Mouse (Mus musculus) forebrain, embryonic 14.5 days (tissue): ENCODE data around the gene Kctd13. TPM values are rescaled to one million over a fixed set of nuclear protein-coding genes. Genes with fewer than 3 reads are reported as not detected.

Source experiments
- ATAC-seq: fragments of 200-750 bp; cut with Nextera tagmentation; 2 replicates; pipeline ENCODE4 v1.8.0; 2017; ENCODE audit warnings: mild to moderate bottlenecking, moderate library complexity
- DNase-seq: peaks from one replicate; pipeline ENCODE4 v3.0.0-alpha.2; 2015; ENCODE audit warnings: low spot score
- H3K27ac ChIP-seq: fragments of 300-500 bp; sonication (generic); 2 replicates; pipeline ENCODE4 v1.5.1; 2014; ENCODE audit warnings: low read depth, mild to moderate bottlenecking, control low read depth, low read length, moderate library complexity
- H3K27me3 ChIP-seq: fragments of 300-500 bp; sonication (generic); replicated peaks from 2 replicates; pipeline ENCODE4 v1.6.1; 2014; ENCODE audit warnings: low read length, control low read depth, mixed read lengths; ENCODE audit not compliant: control insufficient read depth, insufficient read depth
- H3K36me3 ChIP-seq: fragments of 300-500 bp; sonication (generic); 2 replicates; pipeline ENCODE4 v1.6.1; 2014; ENCODE audit warnings: low read length, control low read depth; ENCODE audit not compliant: control insufficient read depth, insufficient read depth
- H3K4me1 ChIP-seq: fragments of 300-500 bp; sonication (generic); 2 replicates; pipeline ENCODE4 v1.6.1; 2014; ENCODE audit warnings: antibody characterized with exemption, low read length, control low read depth; ENCODE audit not compliant: control insufficient read depth, insufficient read depth
- H3K4me2 ChIP-seq: fragments of 300-500 bp; sonication (generic); 2 replicates; pipeline ENCODE4 v1.6.1; 2014; ENCODE audit warnings: mild to moderate bottlenecking, control low read depth, low read length
- H3K4me3 ChIP-seq: fragments of 300-500 bp; sonication (generic); 2 replicates; pipeline ENCODE4 v1.5.1; 2014; ENCODE audit warnings: low read depth, low read length, control low read depth
- H3K9ac ChIP-seq: fragments of 300-500 bp; sonication (generic); 2 replicates; pipeline ENCODE4 v1.6.1; 2014; ENCODE audit warnings: mild to moderate bottlenecking, low read length, control low read depth, moderate library complexity
- H3K9me3 ChIP-seq: fragments of 300-500 bp; sonication (generic); replicated peaks from 2 replicates; pipeline ENCODE4 v1.6.1; 2016; ENCODE audit warnings: low read length, control low read depth, mixed read lengths; ENCODE audit not compliant: control insufficient read depth
- WGBS: fragments of 180-500 bp; shearing (Covaris S2); extraction: QIAGEN DNeasy Blood & Tissue Kit; methylation state at CpG from one replicate; pipeline ENCODE4 v1.1.7; 2014; 5-methylcytosine and 5-hydroxymethylcytosine counted together
- polyA plus RNA-seq: library from polyadenylated mRNA; unstranded; fragments of >200 nt; fragmentation: Nextera tagmentation; extraction: Ambion mirVana; gene quantifications from 2 replicates; pipeline ENCODE4 v1.2.1, GENCODE M21; 2014

Gene Kctd13
- polyA plus RNA-seq, result 69.3 and 89.2 TPM in 2 replicates

- Histone ChIP-seq H3K4me1 (peaks cover 9% of the 10 kb centered on the region), H3K27ac (peak within 1 kb of the TSS; percentile 60; the same call in 1 of the 2 replicates), H3K36me3 (peaks cover 20% of the 10 kb centered on the region), H3K27me3 (no peaks in the 10 kb centered on the region), H3K9ac (peak within 1 kb of the TSS; percentile 84), H3K4me2 (peak within 1 kb of the TSS; percentile 89), H3K4me3 (peak within 1 kb of the TSS; percentile 86), H3K9me3 (no peaks in the 10 kb centered on the region)
- 4% methylated on average over 54 of the region's 56 CpGs for WGBS
- peak; percentile 93 for DNase-seq
- ATAC-seq, result peak; percentile 98
Observed at GRCm38 (mm10) chr7:126928384-126929037, at the start of gene Kctd13. Kctd13 (plus strand) TSS chr7:126928879.

DNA sequence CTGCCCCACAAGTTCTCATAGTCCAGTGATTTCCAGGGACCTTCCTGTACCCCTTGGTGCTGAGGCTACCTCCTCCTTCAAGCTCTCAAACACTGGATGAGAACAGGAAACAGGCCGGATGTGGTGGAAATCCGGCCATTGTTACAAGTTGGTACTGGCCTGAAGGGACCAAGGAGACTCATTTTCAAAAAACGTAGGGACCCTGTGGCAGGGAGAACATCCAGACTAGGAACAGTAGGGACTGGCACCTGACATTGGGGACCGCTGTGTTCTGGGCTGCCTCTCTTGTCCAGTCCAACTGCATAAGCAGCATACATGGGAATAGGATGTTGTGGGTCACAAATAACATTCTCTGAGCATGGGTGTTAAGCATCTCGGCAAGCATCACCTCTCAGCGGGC is 47.6 kb upstream of the Kctd13 start:
- no peaks in the 10 kb centered on the region for H3K9me3 ChIP-seq
- no peak overlapping the region for H3K27ac ChIP-seq
- peak overlapping the region; percentile 77 for H3K4me2 ChIP-seq
- ATAC-seq (no peak), DNase-seq (no peak)
- H3K9ac ChIP-seq, result peak overlapping the region; percentile 48
- H3K4me1 ChIP-seq, result peaks cover 21% of the 10 kb centered on the region
- peaks cover 44% of the 10 kb centered on the region for H3K36me3 ChIP-seq
- 79% methylated on average over 6 of the region's 6 CpGs for WGBS
- peak overlapping the region; percentile 47; the same call in 1 of the 2 replicates for H3K4me3 ChIP-seq
- H3K27me3 ChIP-seq, result no peaks in the 10 kb centered on the region

DNA sequence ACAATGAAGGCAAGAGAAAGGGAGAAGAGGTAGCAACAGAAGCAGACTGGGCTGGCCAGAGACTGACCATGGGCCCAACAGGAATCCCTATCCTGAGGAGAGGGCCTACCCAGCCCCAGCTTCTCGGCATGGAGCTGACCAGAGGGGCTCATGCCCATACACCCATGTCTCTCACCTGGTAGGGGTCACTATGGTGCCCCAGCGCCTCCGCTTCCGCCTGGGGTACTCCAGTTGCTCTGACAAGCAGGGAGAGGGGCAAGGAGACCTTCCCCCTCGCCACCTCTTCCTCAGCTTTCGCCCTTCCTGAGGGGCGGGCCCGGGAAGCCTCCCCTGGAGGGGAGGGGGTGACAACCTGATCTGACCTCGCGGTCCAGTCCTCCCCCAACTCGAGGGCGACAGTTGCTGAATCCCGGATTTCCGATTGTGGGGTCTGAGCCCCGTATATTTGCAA is 44.9 kb upstream of the Kctd13 start:
- Histone ChIP-seq H3K4me1 (peaks cover 21% of the 10 kb centered on the region), H3K36me3 (peaks cover 17% of the 10 kb centered on the region), H3K9ac (peak overlapping the region; percentile 71), H3K27me3 (no peaks in the 10 kb centered on the region), H3K27ac (peak overlapping the region; percentile 92), H3K9me3 (no peaks in the 10 kb centered on the region), H3K4me3 (peak overlapping the region; percentile 47), H3K4me2 (peak overlapping the region; percentile 77)
- ATAC-seq (no peak), DNase-seq (no peak)
- 0% methylated on average over 14 of the region's 15 CpGs for WGBS

DNA sequence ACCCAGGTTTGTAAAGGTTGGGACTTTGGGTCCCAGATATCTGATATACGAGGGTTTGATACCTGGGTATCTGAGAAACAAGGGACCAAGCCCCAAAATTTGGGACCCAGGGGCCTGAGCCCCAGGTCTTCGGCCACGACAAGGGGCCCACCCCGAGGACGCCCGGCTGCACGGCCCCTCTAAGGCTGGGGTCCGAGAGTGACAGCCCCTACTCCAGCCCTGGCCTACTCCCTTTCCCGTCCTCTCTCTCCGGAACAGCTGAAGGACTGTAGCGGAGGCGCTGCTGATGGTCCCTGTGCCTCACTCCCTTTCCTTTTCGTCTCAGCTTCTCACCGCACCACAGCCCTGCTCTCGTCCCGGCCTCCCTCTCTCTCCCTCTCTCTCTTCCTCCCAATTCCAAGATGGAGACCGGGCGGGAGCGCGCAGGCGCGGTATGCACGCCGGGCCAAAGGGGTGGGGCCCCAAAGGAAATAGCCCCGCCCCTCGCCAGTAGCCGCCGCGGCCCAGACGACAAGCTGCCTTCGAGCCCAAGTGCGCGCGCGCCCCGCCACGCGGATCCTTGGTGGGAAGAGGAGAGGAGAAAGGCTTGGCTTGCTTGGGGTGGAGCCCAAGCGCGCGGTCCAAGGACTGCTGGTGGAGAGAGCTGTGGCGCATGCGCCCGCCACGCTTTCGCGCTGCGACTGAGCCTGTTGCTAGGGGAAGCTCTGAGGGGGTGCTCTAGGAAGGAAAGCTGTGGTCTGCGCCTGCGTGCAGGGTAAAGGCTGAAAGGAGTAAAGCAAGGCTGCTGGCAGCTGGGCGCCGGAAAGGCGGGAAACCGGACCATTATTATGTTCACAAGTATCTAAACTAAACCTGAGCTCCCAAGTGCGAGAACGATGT is 44.2 kb upstream of the Kctd13 start, which contains the start of gene Taok2:
Gene Taok2 (minus strand): TSS at position 418 of the 879 bp plus-strand sequence.
- peak within 1 kb of the TSS; percentile 92 for H3K27ac ChIP-seq
- peak; percentile 98 for ATAC-seq
- DNase-seq, result peak; percentile 99
- no peaks in the 10 kb centered on the region for H3K9me3 ChIP-seq
- peaks cover 10% of the 10 kb centered on the region for H3K36me3 ChIP-seq
- peaks cover 21% of the 10 kb centered on the region for H3K4me1 ChIP-seq
- H3K4me3 ChIP-seq, result peak within 1 kb of the TSS; percentile 47
- H3K9ac ChIP-seq, result peak within 1 kb of the TSS; percentile 71
- H3K4me2 ChIP-seq, result peak within 1 kb of the TSS; percentile 77
- WGBS, result under 1% methylated on average over 56 of the region's 56 CpGs
- no peaks in the 10 kb centered on the region for H3K27me3 ChIP-seq

DNA sequence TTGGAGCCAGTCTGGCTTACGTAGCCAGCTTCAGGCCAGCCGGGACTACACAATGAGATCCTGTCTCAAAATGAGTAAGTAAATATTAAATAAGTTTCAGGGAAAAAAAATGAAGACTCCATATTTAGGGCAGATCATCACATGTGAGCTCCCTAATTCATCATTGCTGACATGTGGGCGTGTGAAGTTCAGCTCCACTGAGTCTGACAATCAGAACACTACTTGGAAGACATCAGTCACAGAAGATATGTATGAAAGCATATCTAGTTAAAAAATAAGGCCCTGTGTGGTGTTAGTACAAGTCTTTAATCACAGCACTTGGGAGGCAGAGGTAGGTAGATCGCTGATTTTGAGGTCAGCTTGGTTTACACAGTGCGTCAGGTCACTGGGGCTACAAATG is 41.4 kb upstream of the Kctd13 start:
- Histone ChIP-seq H3K27me3 (no peaks in the 10 kb centered on the region), H3K4me3 (no peak overlapping the region), H3K27ac (no peak overlapping the region), H3K9me3 (no peaks in the 10 kb centered on the region), H3K4me2 (no peak overlapping the region), H3K9ac (no peak overlapping the region), H3K4me1 (peaks cover 10% of the 10 kb centered on the region), H3K36me3 (peaks cover 9% of the 10 kb centered on the region; the same call in 1 of the 2 replicates)
- ATAC-seq (no peak), DNase-seq (no peak)
- WGBS, result 94% methylated on average over 5 of the region's 5 CpGs

DNA sequence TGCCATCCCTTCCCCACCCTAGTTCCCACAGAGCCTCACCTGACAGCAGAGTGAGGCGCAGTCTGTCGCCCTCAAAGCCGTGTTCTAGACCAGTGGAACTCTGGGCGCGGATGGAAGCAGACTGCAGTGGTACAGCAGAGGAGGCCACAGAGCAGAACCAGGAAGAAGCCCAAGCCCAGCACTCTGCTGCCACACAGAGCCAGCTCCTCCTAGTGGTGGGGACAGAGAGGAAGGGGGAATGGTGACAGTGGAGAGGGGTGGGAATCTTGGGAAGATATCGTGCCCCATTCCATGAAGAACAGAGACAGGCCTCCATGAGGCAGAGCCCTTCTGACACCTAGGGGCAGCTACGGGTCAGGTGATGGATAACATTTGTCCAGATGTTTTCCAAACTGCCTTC is 39.8 kb upstream of the Kctd13 start:
- peaks cover 9% of the 10 kb centered on the region; the same call in 1 of the 2 replicates for H3K36me3 ChIP-seq
- WGBS, result 52% methylated on average over 7 of the region's 7 CpGs
- no peaks in the 10 kb centered on the region for H3K9me3 ChIP-seq
- H3K27ac ChIP-seq, result no peak overlapping the region
- no peaks in the 10 kb centered on the region for H3K4me1 ChIP-seq
- no peaks in the 10 kb centered on the region for H3K27me3 ChIP-seq
- no peak overlapping the region for H3K9ac ChIP-seq
- H3K4me3 ChIP-seq, result no peak overlapping the region
- H3K4me2 ChIP-seq, result no peak overlapping the region
- ATAC-seq, result no peak
- DNase-seq, result no peak

DNA sequence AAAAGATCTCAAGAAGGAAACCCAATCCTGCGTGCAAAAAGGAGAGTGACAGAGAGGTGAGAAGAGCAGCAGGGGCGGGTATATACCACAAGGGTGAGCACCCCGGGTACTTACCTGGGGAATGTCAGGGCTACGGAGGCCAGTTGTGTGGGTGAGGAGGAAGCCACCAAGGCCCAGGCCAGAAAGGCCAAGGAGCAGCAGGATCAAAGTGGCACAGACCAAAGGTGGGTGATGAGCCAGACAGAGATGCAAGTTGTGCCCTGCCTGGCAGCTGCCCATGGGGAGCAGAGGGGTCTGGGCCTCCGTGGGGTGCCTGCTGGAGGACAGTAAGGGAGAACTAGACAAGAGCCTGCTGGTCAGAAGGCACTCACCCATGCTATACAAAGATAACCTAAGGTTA is 31.8 kb upstream of the Kctd13 start:
- no peak overlapping the region for H3K4me3 ChIP-seq
- H3K36me3 ChIP-seq, result no peaks in the 10 kb centered on the region
- no peaks in the 10 kb centered on the region for H3K9me3 ChIP-seq
- H3K27ac ChIP-seq, result no peak overlapping the region
- H3K4me1 ChIP-seq, result peaks cover 11% of the 10 kb centered on the region; the same call in 1 of the 2 replicates
- no peaks in the 10 kb centered on the region for H3K27me3 ChIP-seq
- no peak overlapping the region for H3K9ac ChIP-seq
- no peak for ATAC-seq
- DNase-seq, result no peak
- WGBS, result 89% methylated on average over 5 of the region's 5 CpGs
- H3K4me2 ChIP-seq, result peak overlapping the region; percentile 58; the same call in 1 of the 2 replicates

GRCm38 (mm10) chr7:126897390-126898101 is 31.1 kb upstream of the Kctd13 start:
- Histone ChIP-seq H3K27me3 (no peaks in the 10 kb centered on the region), H3K4me3 (peak overlapping the region; percentile 55), H3K36me3 (no peaks in the 10 kb centered on the region), H3K4me1 (peaks cover 11% of the 10 kb centered on the region; the same call in 1 of the 2 replicates), H3K4me2 (peak overlapping the region; percentile 58), H3K9ac (peak overlapping the region; percentile 78), H3K9me3 (no peaks in the 10 kb centered on the region), H3K27ac (peak overlapping the region; percentile 72)
- no peak for DNase-seq
- 25% methylated on average over 15 of the region's 16 CpGs for WGBS
- no peak for ATAC-seq
